Mouse (Mus musculus) ES-E14 (cell line): Measurements from ENCODE around the gene Edem1.

Experiments
- CHD2 ChIP-seq: IDR thresholded peaks from 2 replicates; pipeline ENCODE4 v1.6.1; 2014; ENCODE audit warnings: mild to moderate bottlenecking, low read depth, low read length, inconsistent platforms
- HCFC1 ChIP-seq: IDR thresholded peaks from 2 replicates; pipeline ENCODE4 v1.6.1; 2012; ENCODE audit warnings: low read length, inconsistent platforms, borderline replicate concordance; ENCODE audit not compliant: insufficient read depth
- MAFK ChIP-seq: IDR thresholded peaks from 2 replicates; pipeline ENCODE4 v1.6.1; 2014; ENCODE audit warnings: mild to moderate bottlenecking, low read depth, low read length, inconsistent platforms; ENCODE audit not compliant: insufficient read depth
- ZC3H11A ChIP-seq: IDR thresholded peaks from 2 replicates; pipeline ENCODE4 v1.6.1; 2012; ENCODE audit warnings: low read depth, mild to moderate bottlenecking, inconsistent platforms, low read length, borderline replicate concordance
- ZNF384 ChIP-seq: IDR thresholded peaks from 2 replicates; pipeline ENCODE4 v1.6.1; 2012; ENCODE audit warnings: low read depth, low read length, inconsistent platforms

DNA sequence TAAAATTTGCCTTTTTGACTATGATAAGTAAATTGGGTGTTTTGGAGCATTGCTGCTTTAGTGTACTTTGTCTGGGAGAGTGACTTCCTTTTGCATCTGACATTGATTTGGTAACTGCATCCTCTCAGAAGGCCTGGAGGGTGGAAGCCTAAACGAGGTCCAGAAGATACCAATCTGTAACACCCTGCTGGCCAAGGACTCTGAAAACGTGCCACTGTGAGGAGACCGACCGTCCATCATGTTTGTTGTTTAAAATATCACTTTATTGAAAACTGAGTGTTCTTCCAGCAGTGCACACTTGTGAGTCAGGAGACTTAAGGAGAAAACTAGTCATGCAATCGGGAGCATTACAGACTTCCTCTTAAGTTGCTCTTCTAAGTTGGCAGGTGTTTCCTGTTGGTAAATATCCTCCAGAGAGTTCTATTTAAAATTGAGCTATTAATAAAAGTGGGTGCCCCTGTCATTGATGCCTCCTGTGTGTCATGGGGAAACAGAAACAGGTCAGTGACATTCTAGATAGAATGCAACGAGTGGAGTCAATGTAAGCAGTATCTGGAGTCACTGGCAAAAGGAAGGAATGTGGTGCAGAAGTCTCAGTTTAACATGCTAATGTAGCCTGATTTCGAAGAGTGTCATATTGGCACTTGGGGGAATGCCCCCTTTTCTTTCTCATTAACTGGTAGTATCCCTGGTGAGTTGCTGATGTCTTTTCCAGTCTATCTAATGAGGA is 3.5 kb upstream of the Edem1 start:
- TF ChIP-seq CHD2 (no peak), MAFK (no peak), ZC3H11A (no peak), ZNF384 (no peak), HCFC1 (no peak)
